Mouse (Mus musculus) midbrain, embryonic 11.5 days (tissue): ENCODE data around the gene Clpx. TPM values are rescaled to one million over a fixed set of nuclear protein-coding genes. Genes with fewer than 3 reads are reported as not detected.

Experiments
- ATAC-seq: fragments of 200-750 bp; cut with Nextera tagmentation; 2 replicates; pipeline ENCODE4 v1.8.0; 2017; ENCODE audit warnings: moderate TSS enrichment, moderate library complexity; ENCODE audit not compliant: low FRiP score
- DNase-seq: peaks from one replicate; pipeline ENCODE4 v3.0.0; 2015; ENCODE audit warnings: low spot score; ENCODE audit errors: missing footprints
- H3K27ac ChIP-seq: fragments of 300-500 bp; sonication (generic); 2 replicates; pipeline ENCODE4 v1.5.1; 2014; ENCODE audit warnings: low read depth, low read length
- H3K27me3 ChIP-seq: fragments of 300-500 bp; sonication (generic); 2 replicates; pipeline ENCODE4 v1.6.1; 2014; ENCODE audit warnings: mild to moderate bottlenecking, low read length, moderate library complexity, mixed read lengths; ENCODE audit not compliant: control insufficient read depth, insufficient read depth
- H3K36me3 ChIP-seq: fragments of 300-500 bp; sonication (generic); 2 replicates; pipeline ENCODE4 v1.6.1; 2014; ENCODE audit warnings: mild to moderate bottlenecking, low read length, moderate library complexity, mixed read lengths; ENCODE audit not compliant: control insufficient read depth, insufficient read depth
- H3K4me1 ChIP-seq: fragments of 300-500 bp; sonication (generic); 2 replicates; pipeline ENCODE4 v1.6.1; 2014; ENCODE audit warnings: low read length; ENCODE audit not compliant: control insufficient read depth, insufficient read depth
- H3K4me2 ChIP-seq: fragments of 300-500 bp; sonication (generic); 2 replicates; pipeline ENCODE4 v1.6.1; 2014; ENCODE audit warnings: mild to moderate bottlenecking, moderate library complexity
- H3K4me3 ChIP-seq: fragments of 300-500 bp; sonication (generic); 2 replicates; pipeline ENCODE4 v1.5.1; 2014; ENCODE audit warnings: low read depth, low read length
- H3K9ac ChIP-seq: fragments of 300-500 bp; sonication (generic); 2 replicates; pipeline ENCODE4 v1.6.1; 2014; ENCODE audit warnings: low read length
- H3K9me3 ChIP-seq: fragments of 300-500 bp; sonication (generic); 2 replicates; pipeline ENCODE4 v1.6.1; 2016; ENCODE audit warnings: low read length; ENCODE audit not compliant: control insufficient read depth
- WGBS: fragments of 180-500 bp; shearing (Covaris S2); extraction: QIAGEN DNeasy Blood & Tissue Kit; methylation state at CpG from one replicate; pipeline ENCODE4 v1.1.7; 2014; 5-methylcytosine and 5-hydroxymethylcytosine counted together
- polyA plus RNA-seq: library from polyadenylated mRNA; unstranded; fragments of >200 nt; fragmentation: Nextera tagmentation; extraction: Ambion mirVana; gene quantifications from 2 replicates; pipeline ENCODE4 v1.2.1, GENCODE M21; 2014

Clpx gene
- polyA plus RNA-seq, 1 experiment from 2014 or later: 45.8 TPM

- Histone ChIP-seq H3K4me2 (no peak overlapping the region), H3K27me3 (no peaks in the 10 kb centered on the region), H3K4me1 (no peaks in the 10 kb centered on the region), H3K9ac (no peak overlapping the region), H3K9me3 (no peaks in the 10 kb centered on the region), H3K27ac (no peak overlapping the region), H3K4me3 (no peak overlapping the region), H3K36me3 (no peaks in the 10 kb centered on the region)
- ATAC-seq: no peak
- DNase-seq: no peak
- WGBS: 78% methylated on average over 5 of the region's 5 CpGs
These were observed 80.6 kb downstream of the Clpx start for GRCm38 (mm10) chr9:65374468-65375162.

DNA sequence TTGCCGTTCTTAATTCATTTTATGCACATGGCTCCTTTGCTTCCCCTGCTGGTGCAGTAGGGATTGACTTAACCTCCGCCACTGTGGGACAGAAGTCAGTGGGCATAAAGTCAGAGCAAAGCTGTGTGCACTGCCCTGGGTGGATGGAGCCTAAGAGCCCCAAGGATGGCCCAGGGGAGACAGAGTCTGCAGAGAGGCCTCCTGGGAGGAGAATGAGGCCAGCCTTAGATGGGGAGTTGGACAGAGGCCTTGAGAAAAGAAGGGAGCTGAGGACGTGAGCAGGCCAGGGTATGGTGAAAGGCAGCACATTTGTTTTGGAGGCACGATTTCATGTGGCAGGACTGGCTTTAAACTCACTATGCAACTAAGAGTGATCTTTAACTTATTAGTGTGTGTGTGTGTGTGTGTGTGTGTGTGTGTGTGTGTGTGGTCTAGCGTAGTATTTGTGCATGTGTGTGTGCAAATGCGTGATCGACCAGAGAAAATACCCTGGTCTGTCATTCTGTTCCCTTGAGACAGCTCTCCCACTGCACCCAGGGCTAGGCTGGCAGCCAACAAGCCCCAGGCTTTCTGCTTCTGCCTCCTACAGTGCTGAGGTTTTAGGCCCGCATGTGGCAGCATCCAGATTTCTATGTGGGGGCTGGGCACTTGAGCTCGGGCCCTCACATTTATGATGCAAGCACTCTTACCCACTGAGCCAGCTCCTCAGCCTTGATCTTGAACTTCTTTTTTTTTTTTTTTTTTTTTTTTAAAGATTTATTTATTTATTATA, 81.3 kb downstream of the Clpx start:
- Histone ChIP-seq H3K27me3 (no peaks in the 10 kb centered on the region), H3K36me3 (no peaks in the 10 kb centered on the region), H3K9ac (no peak overlapping the region), H3K4me1 (no peaks in the 10 kb centered on the region), H3K4me2 (no peak overlapping the region), H3K4me3 (no peak overlapping the region), H3K27ac (no peak overlapping the region), H3K9me3 (no peaks in the 10 kb centered on the region)
- ATAC-seq (no peak), DNase-seq (no peak)
- WGBS: 87% methylated on average over 9 of the region's 9 CpGs

Other genes starting within 250 kb of the Clpx start
- gene Igdcc4, start 192.8 kb upstream of the Clpx start, polyA plus RNA-seq: 13.0 and 13.3 TPM in 2 replicates
- 115 and 145 TPM in 2 replicates for gene Igdcc3, start 153.1 kb upstream of the Clpx start, polyA plus RNA-seq
- 5.2 and 6.4 TPM in 2 replicates for gene Parp16, start 98.9 kb upstream of the Clpx start, polyA plus RNA-seq
- 0.12 and 0.16 TPM in 2 replicates for gene Cilp, start 29.1 kb upstream of the Clpx start, polyA plus RNA-seq
- gene Pdcd7, start 51.8 kb downstream of the Clpx start, polyA plus RNA-seq: 11.6 and 14.6 TPM in 2 replicates
- 0.27 and 0.37 TPM in 2 replicates for gene Ubap1l, start 66.8 kb downstream of the Clpx start, polyA plus RNA-seq
- gene Kbtbd13, start 97.4 kb downstream of the Clpx start, polyA plus RNA-seq: 0.16 and 0.36 TPM in 2 replicates
- 5.6 and 5.9 TPM in 2 replicates for gene Rasl12, start 104.2 kb downstream of the Clpx start, polyA plus RNA-seq
- not detected in 2 replicates for gene Slc51b, start 128.7 kb downstream of the Clpx start, polyA plus RNA-seq
- 18.3 and 18.7 TPM in 2 replicates for gene Mtfmt, start 141.5 kb downstream of the Clpx start, polyA plus RNA-seq
- 122 and 125 TPM in 2 replicates for gene Spg21, start 166.7 kb downstream of the Clpx start, polyA plus RNA-seq
- not detected in 2 replicates for gene Ankdd1a, start 225.9 kb downstream of the Clpx start, polyA plus RNA-seq